In the genomic region with DNA sequence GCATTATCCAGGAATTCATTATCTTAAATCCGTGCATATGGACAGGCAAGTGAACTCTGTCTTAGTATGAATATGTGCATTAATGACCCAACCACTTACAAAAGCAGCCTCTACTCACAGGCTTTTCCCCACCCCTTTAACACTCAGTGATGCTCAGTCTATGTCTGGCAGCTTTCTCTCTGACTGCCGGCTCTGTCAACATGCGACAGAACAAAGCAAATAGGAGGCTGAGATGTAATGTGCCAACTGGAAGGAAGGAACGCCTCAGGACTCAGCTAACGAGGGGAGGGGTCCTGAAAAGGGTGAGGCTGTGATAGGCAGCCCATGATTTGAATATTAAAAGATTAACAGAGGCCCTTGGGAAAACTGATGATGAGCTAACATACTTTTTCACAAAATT, we compare ENCODE assay signal across 24 mouse cellular contexts.
A peak's percentile ranks its signal among the peaks of the same experiment; 100 is the strongest.
DNase-seq lines count a peak whose midpoint lies in the region; ATAC-seq and TF ChIP-seq lines count a peak whose summit lies in the region.
"Had no signal": no experiment of that assay in that cellular context is flagged by ENCODE, and none has a peak within 500 bp of the region (broad histone marks: within the 10 kb centered on the region; RNA-seq: fewer than 3 reads in every experiment).

No protein-coding gene starts in this region.

- no peak overlapping the region for H3K4me2 ChIP-seq in hindbrain, embryonic 16.5 days (ENCODE audit: low read length)
- no peak overlapping the region for H3K4me2 ChIP-seq in forebrain, embryonic 15.5 days (replicated peaks)
- no peak overlapping the region for H3K4me2 ChIP-seq in midbrain, embryonic 14.5 days (ENCODE audit: low read length)
- H3K4me2 ChIP-seq: embryonic facial prominence, embryonic 13.5 days; liver, embryonic 12.5 days had no signal

- H3K9me3 ChIP-seq in hindbrain, embryonic 16.5 days (ENCODE audit: control insufficient read depth, low read length), result no peaks in the 10 kb centered on the region
- H3K9me3 ChIP-seq in hindbrain, embryonic 10.5 days, result no peaks in the 10 kb centered on the region
- H3K9me3 ChIP-seq in forebrain, embryonic 15.5 days, result no peaks in the 10 kb centered on the region
- no peaks in the 10 kb centered on the region for H3K9me3 ChIP-seq in midbrain, embryonic 14.5 days (ENCODE audit: control insufficient read depth, low read length)
- H3K9me3 ChIP-seq: embryonic facial prominence, embryonic 13.5 days; liver, embryonic 12.5 days; megakaryocyte, embryonic 14.5 days had no signal

- TF ChIP-seq POLR2A in brain, embryonic 14.5 days (IDR thresholded peaks at IDR 0.05; ENCODE audit: borderline replicate concordance, extremely low read depth, insufficient read depth, insufficient read length, poor library complexity, severe bottlenecking), result no peak

- ATAC-seq in hindbrain, embryonic 16.5 days, result 0 out of 2 replicates have a peak, but pooled peaks have one; percentile 14
- ATAC-seq in forebrain, embryonic 15.5 days (replicated peaks), result peak; percentile 82
- ATAC-seq in midbrain, embryonic 14.5 days (ENCODE audit: low FRiP score, low TSS enrichment), result no peak; the same call in 1 of the 2 replicates
- ATAC-seq: intestine, embryonic 16.5 days; liver, embryonic 12.5 days; liver, postnatal 0 days had no signal

- H3K9ac ChIP-seq in hindbrain, embryonic 16.5 days (ENCODE audit: low read depth, low read length), result no peak overlapping the region
- no peak overlapping the region for H3K9ac ChIP-seq in forebrain, embryonic 15.5 days (replicated peaks)
- no peak overlapping the region for H3K9ac ChIP-seq in midbrain, embryonic 14.5 days (replicated peaks; ENCODE audit: low read length)
- H3K9ac ChIP-seq: embryonic facial prominence, embryonic 13.5 days; liver, embryonic 12.5 days; liver, postnatal 0 days had no signal

- H3K4me1 ChIP-seq in hindbrain, embryonic 16.5 days (ENCODE audit: control insufficient read depth, insufficient read depth, low read depth, low read length), result no peaks in the 10 kb centered on the region
- H3K4me1 ChIP-seq in hindbrain, embryonic 10.5 days (replicated peaks), result peaks cover 9% of the 10 kb centered on the region
- H3K4me1 ChIP-seq in forebrain, embryonic 15.5 days, result peaks cover 16% of the 10 kb centered on the region
- 0 out of 2 replicates have a peak, but pooled peaks cover 8% of the 10 kb centered on the region for H3K4me1 ChIP-seq in midbrain, embryonic 14.5 days (ENCODE audit: control insufficient read depth, insufficient read depth, low read length)
- H3K4me1 ChIP-seq: embryonic facial prominence, embryonic 13.5 days; liver, embryonic 12.5 days had no signal

- H3K4me3 ChIP-seq in hindbrain, embryonic 16.5 days (ENCODE audit: low read length), result no peak overlapping the region
- H3K4me3 ChIP-seq in hindbrain, embryonic 10.5 days, result no peak overlapping the region
- no peak overlapping the region for H3K4me3 ChIP-seq in forebrain, embryonic 15.5 days
- H3K4me3 ChIP-seq in midbrain, embryonic 14.5 days (replicated peaks; ENCODE audit: low read depth, low read length), result no peak overlapping the region
- H3K4me3 ChIP-seq: embryonic facial prominence, embryonic 13.5 days; liver, embryonic 12.5 days; megakaryocyte, embryonic 14.5 days had no signal

- no peak for DNase-seq in hindbrain, embryonic 10.5 days (ENCODE audit: low spot score)
- DNase-seq in brain, embryonic 14.5 days (ENCODE audit: low read depth), result peak; percentile 90
- peak; percentile 67 for DNase-seq in midbrain, embryonic 14.5 days
- DNase-seq in T-cell, adult 2 months (ENCODE audit: low spot score), result no peak
- no peak for DNase-seq in testis, postnatal 14 days (ENCODE audit: low spot score)
- no peak for DNase-seq in urinary bladder, postnatal 14 days (ENCODE audit: low spot score)
- DNase-seq: adrenal gland, postnatal 10 days; cerebellum, adult 11 months; cerebellum, postnatal 10 days; gastrocnemius, postnatal 14 days; heart, postnatal 14 days; kidney, adult 8-10 months; kidney, postnatal 4 days; layer of hippocampus, postnatal 36 days; left cerebral cortex, postnatal 4 days; liver, postnatal 0 days; lung, postnatal 4 days had no signal

- TF ChIP-seq CTCF in brain, embryonic 14.5 days (IDR thresholded peaks at IDR 0.05; ENCODE audit: borderline replicate concordance, extremely low read depth, insufficient read depth, insufficient read length), result no peak

- WGBS in hindbrain, embryonic 16.5 days, result 26% methylated on average over 5 of the region's 5 CpGs
- WGBS in hindbrain, embryonic 10.5 days, result 60% methylated on average over 5 of the region's 5 CpGs
- 13% methylated on average over 5 of the region's 5 CpGs for WGBS in forebrain, embryonic 15.5 days
- WGBS in midbrain, embryonic 14.5 days, result 30% methylated on average over 5 of the region's 5 CpGs

- no peak overlapping the region for H3K27ac ChIP-seq in hindbrain, embryonic 16.5 days (ENCODE audit: low read depth, low read length)
- H3K27ac ChIP-seq in hindbrain, embryonic 10.5 days, result no peak overlapping the region
- H3K27ac ChIP-seq in forebrain, embryonic 15.5 days (replicated peaks), result peak overlapping the region; percentile 50
- H3K27ac ChIP-seq in midbrain, embryonic 14.5 days (replicated peaks; ENCODE audit: low read depth, low read length), result peak overlapping the region; percentile 27; the same call in 1 of the 2 replicates
- H3K27ac ChIP-seq: embryonic facial prominence, embryonic 13.5 days; kidney, postnatal 0 days; liver, embryonic 12.5 days had no signal

- no peaks in the 10 kb centered on the region for H3K27me3 ChIP-seq in hindbrain, embryonic 16.5 days (replicated peaks; ENCODE audit: control insufficient read depth, insufficient read depth, low read length)
- no peaks in the 10 kb centered on the region for H3K27me3 ChIP-seq in hindbrain, embryonic 10.5 days (ENCODE audit: insufficient read depth, poor library complexity, severe bottlenecking)
- H3K27me3 ChIP-seq in forebrain, embryonic 15.5 days, result no peaks in the 10 kb centered on the region
- no peaks in the 10 kb centered on the region for H3K27me3 ChIP-seq in midbrain, embryonic 14.5 days (ENCODE audit: control insufficient read depth, insufficient read depth, low read length)
- H3K27me3 ChIP-seq: embryonic facial prominence, embryonic 13.5 days; liver, embryonic 12.5 days had no signal

- no peaks in the 10 kb centered on the region for H3K36me3 ChIP-seq in hindbrain, embryonic 16.5 days (ENCODE audit: control insufficient read depth, insufficient read depth, low read length)
- H3K36me3 ChIP-seq in hindbrain, embryonic 10.5 days, result no peaks in the 10 kb centered on the region
- H3K36me3 ChIP-seq in forebrain, embryonic 15.5 days, result no peaks in the 10 kb centered on the region
- no peaks in the 10 kb centered on the region for H3K36me3 ChIP-seq in midbrain, embryonic 14.5 days (ENCODE audit: control insufficient read depth, insufficient read depth, low read length)
- H3K36me3 ChIP-seq: embryonic facial prominence, embryonic 13.5 days; liver, embryonic 12.5 days had no signal

Comparison
In these comparisons a context has a peak if more than half of its experiments do, and no peak if none do; other contexts are left out.
1. H3K27ac ChIP-seq: peak in forebrain, embryonic 15.5 days (single experiment) and midbrain, embryonic 14.5 days (single experiment); none in hindbrain, embryonic 16.5 days (single experiment) and hindbrain, embryonic 10.5 days (single experiment).
2. DNase-seq: peak in brain, embryonic 14.5 days (single experiment) and midbrain, embryonic 14.5 days (single experiment); none in hindbrain, embryonic 10.5 days (single experiment), T-cell, adult 2 months (single experiment), testis, postnatal 14 days (single experiment) and urinary bladder, postnatal 14 days (single experiment).